Mouse (Mus musculus) C2C12 (cell line): Measurements from ENCODE around the gene Btaf1.

Experiments
- CEBPB ChIP-seq: IDR thresholded peaks from one replicate; pipeline ENCODE4 v1.6.1; 2011; ENCODE audit warnings: low read depth, mild to moderate bottlenecking, control low read depth, moderate library complexity
- CTCF ChIP-seq: IDR thresholded peaks from one replicate; pipeline ENCODE4 v1.5.1; 2011; ENCODE audit not compliant: control insufficient read depth, insufficient read depth, insufficient read length
- FOSL1 ChIP-seq: IDR thresholded peaks from one replicate; pipeline ENCODE4 v1.8.0; 2011; ENCODE audit warnings: mild to moderate bottlenecking, low read length; ENCODE audit not compliant: poor library complexity, insufficient read depth, severe bottlenecking
- MAX ChIP-seq: IDR thresholded peaks from one replicate; pipeline ENCODE4 v1.6.1; 2011; ENCODE audit warnings: mild to moderate bottlenecking, control low read depth
- MYOD1 ChIP-seq: IDR thresholded peaks from one replicate; pipeline ENCODE4 v1.6.1; 2011; ENCODE audit warnings: low read depth; ENCODE audit not compliant: control insufficient read depth, insufficient read length
- MYOG ChIP-seq: IDR thresholded peaks from one replicate; pipeline ENCODE4 v1.6.1; 2011; ENCODE audit not compliant: control insufficient read depth, insufficient read length; ENCODE audit errors: extremely low read depth
- USF1 ChIP-seq: IDR thresholded peaks from one replicate; pipeline ENCODE4 v1.6.1; 2011; ENCODE audit warnings: low read depth, mild to moderate bottlenecking, control low read depth, moderate library complexity

GRCm38 (mm10) chr19:37018931-37019330 lies 93.1 kb downstream of the Btaf1 start:
- TF ChIP-seq CTCF (no peak), USF1 (no peak), MAX (no peak), CEBPB (no peak), FOSL1 (no peak), MYOG (no peak), MYOD1 (no peak)
